Mouse (Mus musculus) ovary, adult 10 weeks (tissue): Measurements from ENCODE around the gene Serpina3n. TPM values are rescaled to one million over a fixed set of nuclear protein-coding genes. Genes with fewer than 3 reads are reported as not detected.

ENCODE experiments used
- polyA plus RNA-seq: library from polyadenylated mRNA; stranded (reverse); fragments of 350-450 nt; fragmentation: Illumina TruSeq; extraction: RNeasy Lipid Tissue Mini Kit (QIAGEN cat#74804); gene quantifications from one replicate; pipeline ENCODE4 v1.2.3, GENCODE M21; 2014

Serpina3n gene
- 2.1 TPM for polyA plus RNA-seq

GRCm38 (mm10) chr12:104406454-104406885 is at the start of gene Serpina3n:
Gene Serpina3n (plus strand): TSS chr12:104406729.

Other genes starting within 250 kb of the Serpina3n start
- gene Serpina3f, start 192.2 kb upstream of the Serpina3n start, polyA plus RNA-seq: 0.46 TPM
- 27.1 TPM for gene Serpina3g, start 170.5 kb upstream of the Serpina3n start, polyA plus RNA-seq
- gene Serpina3i, start 143.6 kb upstream of the Serpina3n start, polyA plus RNA-seq: not detected
- not detected for gene Serpina3j, start 92.2 kb upstream of the Serpina3n start, polyA plus RNA-seq
- 0.29 TPM for gene Serpina3k, start 68.2 kb upstream of the Serpina3n start, polyA plus RNA-seq
- not detected for gene Serpina3m, start 68.2 kb upstream of the Serpina3n start, polyA plus RNA-seq
- not detected for gene Gsc, start 66.6 kb downstream of the Serpina3n start, polyA plus RNA-seq